Mouse (Mus musculus): Measurements from ENCODE around the gene Gm45711.
A peak's percentile ranks its signal among the peaks of the same experiment; 100 is the strongest.

Gm45711 gene

DNA sequence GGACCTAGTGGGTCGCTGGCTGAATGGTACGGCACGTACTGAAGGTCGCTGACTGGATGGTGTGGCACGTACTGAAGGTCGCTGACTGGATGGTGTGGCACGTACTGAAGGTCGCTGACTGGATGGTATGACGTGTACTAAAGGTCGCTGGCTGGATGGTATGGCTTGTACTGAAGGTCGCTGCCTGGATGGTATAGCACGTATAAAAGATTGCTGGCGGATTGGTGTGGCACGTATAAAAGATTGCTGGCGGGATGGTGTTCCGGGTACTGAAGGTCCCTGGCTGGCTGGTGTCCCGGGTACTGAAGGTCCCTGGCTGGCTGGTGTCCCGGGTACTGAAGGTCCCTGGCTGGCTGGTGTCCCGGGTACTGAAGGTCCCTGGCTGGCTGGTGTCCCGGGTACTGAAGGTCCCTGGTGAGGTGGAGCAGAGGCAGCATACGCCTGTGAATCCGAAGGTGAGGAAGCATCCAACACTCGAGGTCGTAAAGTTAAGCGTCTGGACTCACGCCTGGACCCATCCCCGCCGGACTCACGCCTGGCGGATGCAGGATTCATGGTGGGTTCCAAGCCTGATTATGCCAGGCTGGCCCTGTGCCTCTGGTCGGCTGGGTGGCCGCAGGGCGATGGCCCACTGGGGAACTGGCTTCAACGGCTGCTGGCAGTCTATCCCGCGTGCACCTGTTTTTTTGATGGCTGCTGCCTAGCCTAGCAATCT, at the start of gene Gm45711, which contains the start of gene Cmtm1:
TSS of gene Gm45711 (minus strand) at position 641 of the 715 bp plus-strand sequence.
TSS of gene Cmtm1 (minus strand) at position 705 of the 715 bp plus-strand sequence.
- peak; percentile 52 for ATAC-seq (ENCODE audit: insufficient number of reproducible peaks, low FRiP score, low TSS enrichment)

- ATAC-seq (ENCODE audit: insufficient number of reproducible peaks, low FRiP score, low TSS enrichment): no peak
Observed at GRCm38 (mm10) chr8:104358637-104359036, 48.8 kb upstream of the Gm45711 start.

GRCm38 (mm10) chr8:104354504-104354903, 44.6 kb upstream of the Gm45711 start:
- ATAC-seq (ENCODE audit: insufficient number of reproducible peaks, low FRiP score, low TSS enrichment): no peak

GRCm38 (mm10) chr8:104353186-104353585, 43.3 kb upstream of the Gm45711 start:
- no peak for ATAC-seq (ENCODE audit: insufficient number of reproducible peaks, low FRiP score, low TSS enrichment)

- ATAC-seq (ENCODE audit: insufficient number of reproducible peaks, low FRiP score, low TSS enrichment): no peak
Observed at GRCm38 (mm10) chr8:104350047-104350446, 40.2 kb upstream of the Gm45711 start.

DNA sequence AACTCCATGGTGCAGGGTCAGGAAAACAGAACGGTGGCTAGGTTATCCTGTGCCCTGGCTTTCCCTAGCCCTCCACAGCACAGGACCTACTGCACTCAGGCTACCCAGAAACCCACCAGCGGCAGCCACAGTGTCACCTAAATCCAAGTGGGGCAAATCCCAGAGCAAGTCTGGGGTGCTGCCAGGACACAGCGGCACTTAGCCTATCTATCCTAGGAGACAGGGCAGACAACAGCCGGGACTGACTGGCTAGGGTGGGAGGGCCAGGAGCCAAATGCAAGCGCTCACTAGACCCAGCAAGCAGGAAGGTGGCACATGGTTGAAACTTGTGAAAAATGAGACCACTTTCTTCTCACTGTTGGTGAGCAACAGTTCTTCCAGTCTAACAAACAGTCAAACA, 39.1 kb upstream of the Gm45711 start:
- no peak for ATAC-seq (ENCODE audit: insufficient number of reproducible peaks, low FRiP score, low TSS enrichment)

GRCm38 (mm10) chr8:104346706-104347105, 36.8 kb upstream of the Gm45711 start:
- no peak for ATAC-seq (ENCODE audit: insufficient number of reproducible peaks, low FRiP score, low TSS enrichment)

GRCm38 (mm10) chr8:104344622-104345021, 34.7 kb upstream of the Gm45711 start:
- ATAC-seq (ENCODE audit: insufficient number of reproducible peaks, low FRiP score, low TSS enrichment): no peak

- ATAC-seq (ENCODE audit: insufficient number of reproducible peaks, low FRiP score, low TSS enrichment): peak; percentile 76
Observed at GRCm38 (mm10) chr8:104343957-104344356, 34.1 kb upstream of the Gm45711 start.

DNA sequence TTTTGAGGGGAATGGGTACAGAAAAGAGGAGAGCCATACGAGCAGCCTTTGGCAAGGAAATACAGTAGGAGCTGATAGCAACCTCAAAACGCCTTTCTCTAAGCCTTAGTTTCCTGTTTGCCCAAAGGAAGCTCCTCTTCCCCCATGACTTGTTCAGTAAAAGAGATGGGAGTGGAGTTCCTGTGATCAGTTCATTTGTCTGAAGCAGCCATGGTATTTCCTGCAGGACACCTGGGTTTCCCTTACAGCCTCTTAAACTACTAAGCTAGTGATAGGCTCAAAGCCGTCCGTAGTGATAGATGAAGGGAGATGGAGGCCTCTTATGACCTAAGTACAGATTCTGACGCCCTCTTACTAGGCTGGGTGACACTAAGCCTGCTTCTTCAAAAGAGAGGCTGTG, 32.5 kb upstream of the Gm45711 start:
- ATAC-seq (ENCODE audit: insufficient number of reproducible peaks, low FRiP score, low TSS enrichment): no peak

GRCm38 (mm10) chr8:104341678-104342077, 31.8 kb upstream of the Gm45711 start:
- ATAC-seq (ENCODE audit: insufficient number of reproducible peaks, low FRiP score, low TSS enrichment): no peak

- ATAC-seq (ENCODE audit: insufficient number of reproducible peaks, low FRiP score, low TSS enrichment): no peak
Observed at GRCm38 (mm10) chr8:104341106-104341561, 31.3 kb upstream of the Gm45711 start.

DNA sequence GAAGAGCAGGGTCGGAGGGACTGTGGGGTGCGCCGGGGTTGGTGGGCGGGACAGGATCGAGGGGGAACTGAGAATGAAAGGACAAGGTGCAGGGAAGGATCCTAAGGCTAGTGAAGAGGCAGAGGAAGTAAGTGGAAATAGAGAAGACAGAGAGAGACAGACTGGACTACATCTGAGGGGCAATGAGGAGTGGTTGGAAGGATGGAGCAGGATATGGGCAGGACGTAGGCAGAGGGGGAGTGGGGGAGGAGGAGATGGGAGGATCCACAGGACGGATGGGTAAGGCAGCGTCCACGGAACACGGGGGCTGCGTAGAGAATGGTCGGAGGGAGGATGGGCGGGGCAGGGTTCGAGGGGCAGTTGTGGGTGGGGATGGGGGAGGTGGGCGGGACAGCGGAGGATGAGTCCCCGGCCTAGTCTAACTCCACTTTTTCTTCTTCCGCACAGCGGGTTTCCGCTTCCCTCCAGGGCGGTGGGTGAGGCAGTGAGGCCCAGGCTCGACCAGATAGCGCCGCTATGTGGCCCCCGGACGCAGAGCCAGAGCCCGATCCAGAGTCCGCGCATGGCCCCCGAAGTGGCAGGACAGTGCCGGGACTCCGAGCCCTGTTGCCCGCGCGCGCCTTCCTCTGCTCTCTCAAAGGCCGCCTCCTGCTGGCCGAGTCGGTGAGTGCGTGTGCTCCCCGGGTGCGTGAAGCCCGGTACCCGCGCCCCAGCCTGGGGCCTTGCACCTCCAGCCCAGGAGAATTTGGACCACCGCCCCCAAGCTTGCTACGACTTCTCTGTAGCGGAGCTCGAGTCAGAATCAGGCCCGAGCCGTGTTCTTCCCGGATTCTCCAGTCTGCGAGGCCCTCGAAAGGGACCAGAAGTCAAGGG, 30.6 kb upstream of the Gm45711 start:
- peak; percentile 37; the same call in 1 of the 2 replicates for ATAC-seq (ENCODE audit: insufficient number of reproducible peaks, low FRiP score, low TSS enrichment)

DNA sequence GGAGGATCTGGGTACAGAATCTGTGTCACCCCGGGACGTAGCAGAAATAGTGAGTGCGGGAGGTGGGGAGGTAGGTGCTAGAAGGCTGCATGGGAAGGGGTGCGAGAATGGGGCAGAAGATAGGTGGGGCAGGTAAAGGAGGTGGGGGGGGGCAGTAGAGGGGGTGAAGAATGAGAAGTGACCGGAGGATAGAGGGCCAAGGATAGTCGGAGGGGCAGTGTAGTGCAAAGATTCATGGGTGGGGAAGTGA, 30.0 kb upstream of the Gm45711 start:
- ATAC-seq (ENCODE audit: insufficient number of reproducible peaks, low FRiP score, low TSS enrichment): no peak

GRCm38 (mm10) chr8:104339229-104339982, 29.5 kb upstream of the Gm45711 start, which contains the start of gene Cmtm3:
Cmtm3 (plus strand) TSS chr8:104339410.
- no peak for ATAC-seq (ENCODE audit: insufficient number of reproducible peaks, low FRiP score, low TSS enrichment)

GRCm38 (mm10) chr8:104337890-104338289, 28.0 kb upstream of the Gm45711 start:
- ATAC-seq (ENCODE audit: insufficient number of reproducible peaks, low FRiP score, low TSS enrichment): no peak

- no peak for ATAC-seq (ENCODE audit: insufficient number of reproducible peaks, low FRiP score, low TSS enrichment)
Observed at GRCm38 (mm10) chr8:104336806-104337205, 26.9 kb upstream of the Gm45711 start.

DNA sequence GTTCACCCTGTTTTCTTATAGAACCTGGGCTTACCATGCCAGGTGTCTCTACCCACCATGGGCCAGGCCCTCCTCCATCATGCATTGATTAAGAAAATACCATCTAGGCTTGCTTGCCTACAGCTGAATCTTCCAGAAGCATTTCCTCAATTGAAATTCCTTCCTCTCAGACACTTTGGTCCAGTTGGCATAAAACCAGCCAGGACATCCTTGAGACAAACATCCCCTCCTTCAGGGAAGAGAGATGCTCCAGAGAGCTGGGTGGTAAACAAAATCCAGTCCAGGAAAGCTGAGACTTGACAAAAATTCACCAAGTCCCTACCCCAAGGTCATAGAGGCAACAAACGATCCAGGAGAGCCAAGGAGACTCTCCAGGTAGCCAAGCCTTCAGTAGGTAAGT, 24.3 kb upstream of the Gm45711 start:
- no peak for ATAC-seq (ENCODE audit: insufficient number of reproducible peaks, low FRiP score, low TSS enrichment)

- no peak for ATAC-seq (ENCODE audit: insufficient number of reproducible peaks, low FRiP score, low TSS enrichment)
Observed at GRCm38 (mm10) chr8:104333786-104334185, 23.9 kb upstream of the Gm45711 start.

- ATAC-seq (ENCODE audit: insufficient number of reproducible peaks, low FRiP score, low TSS enrichment): no peak
Observed at GRCm38 (mm10) chr8:104332665-104333631, 23.1 kb upstream of the Gm45711 start.

Data from cerebellum, adult (tissue).